Mouse (Mus musculus): ENCODE measurements at regions not wholly inside any gene's neighbourhood (a gene's known extent, or its start where the extent isn't known, plus 50 kb on each side); places are given as distances from the start of the nearest gene placed in this dataset.

DNA sequence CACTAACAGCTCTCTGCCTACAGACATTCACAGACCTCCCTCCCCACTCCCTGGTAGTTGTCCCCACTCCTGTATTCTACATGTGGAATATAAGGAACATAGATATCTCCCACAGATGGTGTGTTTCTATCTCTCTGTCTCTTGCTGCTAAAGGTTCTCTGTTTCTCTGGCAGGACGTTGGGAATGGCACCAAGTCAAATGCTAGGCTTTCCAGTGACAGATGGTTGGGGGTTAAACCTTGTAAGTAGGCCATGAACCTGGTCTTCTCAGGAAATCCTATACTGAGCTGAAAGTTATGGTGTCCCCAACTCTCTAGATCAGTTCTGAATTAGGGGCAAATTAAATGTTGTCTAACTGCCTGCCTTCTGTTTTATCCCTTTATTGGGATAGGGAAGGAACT, 448.0 kb downstream of the Dnajb9 start:
- TF ChIP-seq CTCF (IDR thresholded peaks at IDR 0.05) = no peak
- no peak for TF ChIP-seq EP300 (IDR thresholded peaks at IDR 0.05)
